Mouse (Mus musculus): ENCODE results near the gene Fpgs.

DNA sequence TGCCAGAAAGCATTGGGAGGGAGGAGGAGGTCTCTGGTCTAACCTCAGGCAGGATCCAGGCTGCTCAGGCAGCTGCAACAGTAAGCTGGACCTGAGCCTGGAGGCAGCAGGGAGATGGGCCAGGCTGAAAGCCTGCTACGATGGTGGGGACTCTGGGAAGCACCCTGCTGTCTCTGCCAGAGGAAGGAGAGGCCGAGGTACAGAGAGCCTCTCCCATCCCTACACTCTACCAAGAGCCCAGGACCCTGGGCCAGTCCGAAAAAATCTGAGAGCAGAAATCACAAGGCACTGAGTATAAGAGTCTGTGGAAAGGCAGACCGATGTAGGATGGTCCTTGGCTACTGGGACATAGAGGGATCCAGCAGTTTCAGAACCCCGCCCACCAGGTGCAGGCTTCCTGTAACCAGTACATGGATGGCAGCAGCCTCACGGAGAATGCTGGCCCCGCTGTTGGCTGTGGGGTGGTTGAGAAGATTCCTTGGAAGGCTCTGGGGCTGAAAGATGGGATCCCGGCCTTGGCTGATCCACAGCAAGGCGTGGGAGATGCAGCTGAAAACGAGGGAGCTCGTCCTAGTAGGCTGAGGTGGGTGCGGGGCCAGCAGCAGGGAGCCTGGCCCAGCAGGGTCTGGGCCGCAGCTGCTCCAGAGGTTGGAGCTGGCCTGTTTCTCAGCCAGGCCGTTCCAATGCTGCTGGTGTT lies 21.1 kb downstream of the Fpgs start:
- no peak for TF ChIP-seq POLR2A (IDR thresholded peaks at IDR 0.05; ENCODE audit: low read depth, low read length)
- TF ChIP-seq CTCF (IDR thresholded peaks at IDR 0.05; ENCODE audit: borderline replicate concordance, insufficient read depth, low read length): no peak

Data from embryonic fibroblast, embryonic 13.5 days (primary cell).